In genomic region chr12:13809291-13810154, GRCm38 (mm10) we compare ENCODE assay signal across 14 mouse cellular contexts.
DNase-seq lines count a peak whose midpoint lies in the region; ATAC-seq and TF ChIP-seq lines count a peak whose summit lies in the region.
"Had no signal": no experiment of that assay in that cellular context is flagged by ENCODE, and none has a peak within 500 bp of the region (broad histone marks: within the 10 kb centered on the region; RNA-seq: fewer than 3 reads in every experiment).

No protein-coding gene starts in this region.

- H3K27me3 ChIP-seq in forebrain, embryonic 13.5 days = no peaks in the 10 kb centered on the region
- H3K27me3 ChIP-seq in forebrain, embryonic 11.5 days (ENCODE audit: control insufficient read depth, insufficient read depth, low read length) = no peaks in the 10 kb centered on the region
- no peaks in the 10 kb centered on the region for H3K27me3 ChIP-seq in lung, embryonic 16.5 days (ENCODE audit: control insufficient read depth, insufficient read depth, low read depth, low read length)
- no peaks in the 10 kb centered on the region for H3K27me3 ChIP-seq in kidney, adult 2 months (replicated peaks; ENCODE audit: control insufficient read depth, insufficient read depth, low read length)
- H3K27me3 ChIP-seq: hindbrain, embryonic 13.5 days; megakaryocyte, embryonic 14.5 days had no signal

- no peak overlapping the region for H3K4me3 ChIP-seq in forebrain, embryonic 13.5 days
- H3K4me3 ChIP-seq in forebrain, embryonic 11.5 days (ENCODE audit: low read depth, low read length) = no peak overlapping the region
- no peak overlapping the region for H3K4me3 ChIP-seq in lung, embryonic 16.5 days (ENCODE audit: low read length)
- H3K4me3 ChIP-seq in kidney, adult 2 months (ENCODE audit: insufficient read depth, low read depth, low read length) = no peak overlapping the region
- H3K4me3 ChIP-seq: erythroblast, embryonic 14.5 days; hindbrain, embryonic 13.5 days; limb, embryonic 10.5 days; megakaryocyte, embryonic 14.5 days had no signal

- no peaks in the 10 kb centered on the region for H3K9me3 ChIP-seq in forebrain, embryonic 13.5 days (replicated peaks)
- H3K9me3 ChIP-seq in forebrain, embryonic 11.5 days (ENCODE audit: control insufficient read depth, low read length) = no peaks in the 10 kb centered on the region
- no peaks in the 10 kb centered on the region for H3K9me3 ChIP-seq in lung, embryonic 16.5 days (ENCODE audit: control insufficient read depth, low read length)
- H3K9me3 ChIP-seq: hindbrain, embryonic 13.5 days; limb, embryonic 10.5 days; megakaryocyte, embryonic 14.5 days had no signal

- WGBS in forebrain, embryonic 13.5 days = 56% methylated on average over 6 of the region's 6 CpGs
- 77% methylated on average over 6 of the region's 6 CpGs for WGBS in forebrain, embryonic 11.5 days
- 62% methylated on average over 6 of the region's 6 CpGs for WGBS in lung, embryonic 16.5 days
- WGBS in kidney, adult 2 months = 53% methylated on average over 6 of the region's 6 CpGs

- H3K4me2 ChIP-seq in forebrain, embryonic 13.5 days = no peak overlapping the region
- no peak overlapping the region for H3K4me2 ChIP-seq in forebrain, embryonic 11.5 days (ENCODE audit: low read depth, low read length, severe bottlenecking)
- no peak overlapping the region for H3K4me2 ChIP-seq in lung, embryonic 16.5 days (ENCODE audit: low read depth, low read length)
- H3K4me2 ChIP-seq: hindbrain, embryonic 13.5 days had no signal

- no peak for TF ChIP-seq CTCF in kidney, adult 2 months (conservative IDR thresholded peaks at IDR 0.05; ENCODE audit: insufficient read depth, insufficient read length, low read depth, low read length)

- DNase-seq in forebrain, embryonic 11.5 days (ENCODE audit: low spot score) = no peak
- no peak for DNase-seq in lung, postnatal 10 days
- peak; percentile 37 for DNase-seq in kidney, adult 2 months
- DNase-seq in telencephalon, adult 2 months (ENCODE audit: low read depth, low spot score) = peak; percentile 16
- no peak for DNase-seq in c-Kit-positive CD71-positive TER-119-positive erythroid progenitor cells, embryonic 14.5 days (ENCODE audit: low spot score)
- DNase-seq: gastrocnemius, postnatal 25 days; thymus, postnatal 25 days had no signal

- no peak overlapping the region for H3K27ac ChIP-seq in forebrain, embryonic 13.5 days
- H3K27ac ChIP-seq in forebrain, embryonic 11.5 days (ENCODE audit: low read depth, low read length) = no peak overlapping the region
- no peak overlapping the region for H3K27ac ChIP-seq in lung, embryonic 16.5 days (ENCODE audit: low read length)
- no peak overlapping the region for H3K27ac ChIP-seq in kidney, adult 2 months (ENCODE audit: insufficient read depth, low read depth, low read length)
- H3K27ac ChIP-seq: hindbrain, embryonic 13.5 days; limb, embryonic 10.5 days had no signal

- H3K4me1 ChIP-seq in forebrain, embryonic 13.5 days = 0 out of 2 replicates have a peak, but pooled peaks cover 14% of the 10 kb centered on the region
- H3K4me1 ChIP-seq in forebrain, embryonic 11.5 days (replicated peaks; ENCODE audit: control insufficient read depth, insufficient read depth, low read length) = no peaks in the 10 kb centered on the region
- H3K4me1 ChIP-seq in lung, embryonic 16.5 days (replicated peaks; ENCODE audit: control insufficient read depth, insufficient read depth, low read length) = no peaks in the 10 kb centered on the region
- H3K4me1 ChIP-seq in kidney, adult 2 months (ENCODE audit: control insufficient read depth, insufficient read depth, low read length) = no peaks in the 10 kb centered on the region; the same call in 1 of the 2 replicates
- H3K4me1 ChIP-seq: hindbrain, embryonic 13.5 days; limb, embryonic 10.5 days; megakaryocyte, embryonic 14.5 days had no signal

- no peaks in the 10 kb centered on the region for H3K36me3 ChIP-seq in forebrain, embryonic 13.5 days (ENCODE audit: poor library complexity, severe bottlenecking)
- H3K36me3 ChIP-seq in forebrain, embryonic 11.5 days (ENCODE audit: control insufficient read depth, insufficient read depth, low read length) = no peaks in the 10 kb centered on the region
- no peaks in the 10 kb centered on the region for H3K36me3 ChIP-seq in lung, embryonic 16.5 days (ENCODE audit: control insufficient read depth, insufficient read depth, low read length)
- H3K36me3 ChIP-seq in kidney, adult 2 months (ENCODE audit: control insufficient read depth, insufficient read depth, low read length) = no peaks in the 10 kb centered on the region
- H3K36me3 ChIP-seq: hindbrain, embryonic 13.5 days; limb, embryonic 10.5 days had no signal

- no peak for TF ChIP-seq POLR2A in kidney, adult 2 months (IDR thresholded peaks at IDR 0.05; ENCODE audit: low read depth, low read length)

- peak; percentile 84 for ATAC-seq in forebrain, embryonic 13.5 days
- no peak for ATAC-seq in forebrain, embryonic 11.5 days (replicated peaks; ENCODE audit: low FRiP score)
- 0 out of 2 replicates have a peak, but pooled peaks have one; percentile 31 for ATAC-seq in lung, embryonic 16.5 days (ENCODE audit: low read depth)
- no peak for ATAC-seq in inflammation-experienced regulatory T-cells, adult 6 months

- H3K9ac ChIP-seq in forebrain, embryonic 13.5 days = no peak overlapping the region
- H3K9ac ChIP-seq in forebrain, embryonic 11.5 days (ENCODE audit: low read length) = no peak overlapping the region
- no peak overlapping the region for H3K9ac ChIP-seq in lung, embryonic 16.5 days (ENCODE audit: low read length)
- H3K9ac ChIP-seq: hindbrain, embryonic 13.5 days had no signal

Comparison
In these comparisons a context has a peak if more than half of its experiments do, and no peak if none do; other contexts are left out.
1. ATAC-seq: peak in forebrain, embryonic 13.5 days (single experiment) and lung, embryonic 16.5 days (single experiment); none in forebrain, embryonic 11.5 days (single experiment) and inflammation-experienced regulatory T-cells, adult 6 months (single experiment).
2. DNase-seq: peak in kidney, adult 2 months (single experiment) and telencephalon, adult 2 months (single experiment); none in forebrain, embryonic 11.5 days (single experiment), lung, postnatal 10 days (single experiment) and c-Kit-positive CD71-positive TER-119-positive erythroid progenitor cells, embryonic 14.5 days (single experiment).